Mouse (Mus musculus) myocyte (in vitro differentiated cells): Measurements from ENCODE around the gene Jun. TPM values are rescaled to one million over a fixed set of nuclear protein-coding genes. Genes with fewer than 3 reads are reported as not detected.

Source experiments
- H3K27me3 ChIP-seq: one replicate; pipeline ENCODE4 v1.6.1; 2011; ENCODE audit not compliant: control insufficient read depth, insufficient read depth, insufficient read length
- H3K36me3 ChIP-seq: one replicate; pipeline ENCODE4 v1.6.1; 2011; ENCODE audit not compliant: control insufficient read depth, insufficient read depth
- H3K4me2 ChIP-seq: one replicate; pipeline ENCODE4 v1.6.1; 2011; ENCODE audit warnings: low read depth, control low read depth
- H3K4me3 ChIP-seq: one replicate; pipeline ENCODE4 v1.5.1; 2011; ENCODE audit warnings: mild to moderate bottlenecking, control low read depth, moderate library complexity
- H3K79me2 ChIP-seq: one replicate; pipeline ENCODE4 v1.6.1; 2011; ENCODE audit not compliant: control insufficient read depth, insufficient read depth
- H3ac ChIP-seq: one replicate; pipeline ENCODE4 v1.6.1; 2011; ENCODE audit not compliant: control insufficient read depth, insufficient read length
- CEBPB ChIP-seq: IDR thresholded peaks from 2 replicates; pipeline ENCODE4 v1.6.1; 2011; ENCODE audit warnings: mild to moderate bottlenecking, moderate library complexity; ENCODE audit not compliant: poor library complexity, insufficient read depth, severe bottlenecking
- E2F4 ChIP-seq: IDR thresholded peaks from one replicate; pipeline ENCODE4 v1.6.1; 2011; ENCODE audit warnings: mild to moderate bottlenecking, control low read depth, moderate library complexity; ENCODE audit not compliant: insufficient read depth
- MAX ChIP-seq: IDR thresholded peaks from one replicate; pipeline ENCODE4 v1.6.1; 2011; ENCODE audit warnings: low read depth, mild to moderate bottlenecking, control low read depth
- MYOD1 ChIP-seq, 3 experiments: IDR thresholded peaks; one replicate each; pipeline ENCODE4 v1.6.1; 2011; ENCODE audit warnings: control low read depth in 2 of 3, low read depth in 2 of 3, mild to moderate bottlenecking in 2 of 3, moderate library complexity in 1 of 3; ENCODE audit not compliant: insufficient read length in 2 of 3, control insufficient read depth in 1 of 3
- MYOG ChIP-seq, 3 experiments: IDR thresholded peaks; one replicate each; pipeline ENCODE4 v1.6.1; 2011; ENCODE audit warnings: control low read depth in 2 of 3, low read depth in 2 of 3, mild to moderate bottlenecking in 2 of 3; ENCODE audit not compliant: insufficient read length in 2 of 3, control insufficient read depth in 1 of 3, insufficient read depth in 1 of 3
- POLR2A ChIP-seq: IDR thresholded peaks from one replicate; pipeline ENCODE4 v1.6.1; 2011; ENCODE audit warnings: low read depth, mild to moderate bottlenecking, control low read depth, moderate library complexity; ENCODE audit not compliant: insufficient read length
- POLR2AphosphoS2 ChIP-seq: IDR thresholded peaks from one replicate; pipeline ENCODE4 v1.6.1; 2011; ENCODE audit warnings: low read depth, control low read depth; ENCODE audit not compliant: insufficient read length
- REST ChIP-seq: IDR thresholded peaks from one replicate; pipeline ENCODE4 v1.6.1; 2011; ENCODE audit warnings: mild to moderate bottlenecking, control low read depth, moderate library complexity; ENCODE audit not compliant: insufficient read depth, insufficient read length
- SRF ChIP-seq: IDR thresholded peaks from one replicate; pipeline ENCODE4 v1.6.1; 2011; ENCODE audit warnings: low read depth; ENCODE audit not compliant: control insufficient read depth, insufficient read length
- TCF12 ChIP-seq: IDR thresholded peaks from one replicate; pipeline ENCODE4 v1.6.1; 2011; ENCODE audit warnings: mild to moderate bottlenecking, control low read depth; ENCODE audit not compliant: poor library complexity, insufficient read depth, severe bottlenecking
- TCF3 ChIP-seq: IDR thresholded peaks from one replicate; pipeline ENCODE4 v1.6.1; 2011; ENCODE audit warnings: low read depth, control low read depth; ENCODE audit not compliant: insufficient read length
- USF1 ChIP-seq: IDR thresholded peaks from one replicate; pipeline ENCODE4 v1.6.1; 2011; ENCODE audit warnings: low read depth, mild to moderate bottlenecking, control low read depth, moderate library complexity
- polyA plus RNA-seq: library from polyadenylated mRNA; unstranded; fragments of >200 nt; fragmentation: generic; extraction: Trizol; gene quantifications from one replicate; pipeline ENCODE4 v1.2.1, GENCODE M21; 2012; ENCODE audit warnings: missing spikeins

Gene Jun
- polyA plus RNA-seq, 1 experiment: 51.3 TPM

DNA sequence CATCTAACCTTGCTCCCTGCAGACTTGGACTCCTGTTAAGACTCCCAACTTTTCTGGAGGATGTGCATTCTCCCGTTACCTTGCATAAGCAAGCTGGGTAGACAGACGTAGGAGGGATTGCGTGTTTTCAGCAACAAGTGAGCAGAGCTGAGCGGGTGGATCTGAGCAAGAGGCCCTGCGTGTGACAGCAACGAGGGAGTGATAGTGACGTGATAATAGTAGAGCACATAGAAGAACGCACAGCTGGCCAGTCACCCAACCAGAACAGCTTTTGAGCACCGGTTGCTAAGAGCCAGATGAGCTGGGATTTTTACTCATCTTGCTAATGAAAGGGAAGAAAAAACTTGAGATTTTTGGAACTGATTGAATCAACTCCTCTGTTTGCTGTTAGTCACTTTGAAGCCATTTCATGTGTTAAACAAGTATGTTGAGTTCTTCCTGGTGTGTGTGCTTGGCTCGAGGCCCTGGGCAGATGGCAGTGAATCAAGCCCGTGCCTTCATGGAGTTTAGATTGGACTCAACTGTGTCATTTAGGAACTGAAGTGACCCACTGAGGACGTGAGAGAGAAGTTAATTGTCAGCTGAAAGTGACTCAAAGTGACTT, 28.6 kb downstream of the Jun start:
- Histone ChIP-seq H3ac (no peak overlapping the region), H3K27me3 (no peaks in the 10 kb centered on the region), H3K4me2 (no peak overlapping the region), H3K36me3 (no peaks in the 10 kb centered on the region), H3K79me2 (no peaks in the 10 kb centered on the region), H3K4me3 (no peak overlapping the region)
- no peak for TF ChIP-seq MAX

DNA sequence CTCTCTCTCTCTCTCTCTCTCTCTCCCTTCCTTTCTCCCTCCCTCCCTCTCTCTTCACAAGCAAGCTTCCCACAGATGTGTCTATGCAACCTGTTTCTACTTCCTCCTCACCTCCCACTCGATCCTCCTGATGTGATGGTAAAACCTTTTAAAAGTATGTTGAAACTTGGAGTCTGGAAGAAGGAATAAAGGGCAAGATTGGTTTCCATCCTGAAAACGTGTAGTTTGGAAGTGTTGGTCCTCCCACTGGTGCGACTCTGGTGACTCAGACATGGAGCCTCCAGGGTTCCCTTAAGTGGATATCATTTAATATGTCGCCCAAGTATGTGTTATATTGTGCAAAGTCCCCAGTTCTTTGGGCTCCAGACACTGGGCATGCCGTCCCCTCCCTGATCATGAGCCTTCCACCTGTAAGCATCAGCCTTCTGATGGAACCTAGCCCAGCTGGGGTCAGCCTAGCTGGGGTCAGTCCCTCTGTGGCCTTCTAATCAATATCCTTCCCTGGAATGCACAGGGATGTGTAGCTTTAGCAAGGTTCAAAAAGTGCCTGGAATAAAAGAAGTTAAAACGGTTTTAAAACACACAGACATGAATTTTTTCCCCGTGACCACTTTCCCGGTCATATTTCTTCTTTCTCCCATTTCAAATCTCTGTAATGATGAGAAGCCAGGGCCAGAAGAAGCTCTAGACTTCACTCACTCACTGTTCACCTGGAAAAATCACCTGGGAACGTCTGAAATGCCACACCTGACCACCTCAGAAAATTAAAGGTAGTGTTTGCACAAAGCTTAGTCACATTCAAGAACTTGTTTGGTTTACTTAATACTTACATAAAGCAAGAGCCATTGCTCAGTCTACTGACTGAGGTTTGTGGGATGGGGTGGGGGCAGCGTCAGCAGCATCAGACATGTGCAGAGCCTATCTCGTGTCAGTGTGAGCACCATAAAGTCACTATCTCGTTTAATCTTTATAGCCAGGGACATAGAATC, 30.1 kb downstream of the Jun start:
- H3K36me3 ChIP-seq: no peaks in the 10 kb centered on the region
- no peak overlapping the region for H3ac ChIP-seq
- H3K27me3 ChIP-seq: no peaks in the 10 kb centered on the region
- H3K4me2 ChIP-seq: no peak overlapping the region
- TF ChIP-seq E2F4: no peak
- TF ChIP-seq TCF3: no peak
- no peak for TF ChIP-seq MYOD1 (IDR thresholded peaks at IDR 0.05; ENCODE audit: control insufficient read depth in 1 of 3, insufficient read length in 2 of 3, low read depth in 2 of 3)
- no peak for TF ChIP-seq SRF
- no peak for TF ChIP-seq USF1
- TF ChIP-seq POLR2AphosphoS2: no peak
- no peak for TF ChIP-seq MAX
- TF ChIP-seq MYOG (IDR thresholded peaks at IDR 0.05; ENCODE audit: control insufficient read depth in 1 of 3, insufficient read depth in 1 of 3, insufficient read length in 2 of 3, low read depth in 2 of 3): no peak
- H3K4me3 ChIP-seq: no peak overlapping the region
- no peaks in the 10 kb centered on the region for H3K79me2 ChIP-seq

DNA sequence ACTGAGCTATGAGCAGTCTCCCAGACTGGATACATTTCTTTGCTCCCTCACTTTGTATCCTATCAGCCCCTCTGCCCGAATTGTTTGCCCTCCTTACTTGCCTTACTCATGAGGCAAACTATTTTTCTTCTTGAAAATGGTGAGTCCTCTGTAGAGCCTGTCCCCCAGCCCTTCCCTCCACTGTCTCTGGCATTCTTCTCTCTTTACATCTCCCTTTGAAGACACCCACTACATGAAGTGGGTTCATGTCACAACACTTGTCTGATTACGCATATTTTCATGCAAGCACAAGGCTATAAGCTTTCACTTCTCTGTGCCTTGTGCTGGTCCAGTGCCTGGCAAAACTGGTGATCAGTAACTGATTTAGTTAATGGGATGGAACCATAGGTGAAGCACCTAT, 31.8 kb downstream of the Jun start:
- no peaks in the 10 kb centered on the region for H3K79me2 ChIP-seq
- H3K36me3 ChIP-seq: no peaks in the 10 kb centered on the region
- TF ChIP-seq CEBPB (no peak), TCF3 (no peak), USF1 (no peak), TCF12 (no peak), E2F4 (no peak), MYOG (IDR thresholded peaks at IDR 0.05; ENCODE audit: control insufficient read depth in 1 of 3, insufficient read depth in 1 of 3, insufficient read length in 2 of 3, low read depth in 2 of 3) (no peak), POLR2AphosphoS2 (no peak), SRF (no peak), MYOD1 (IDR thresholded peaks at IDR 0.05; ENCODE audit: control insufficient read depth in 1 of 3, insufficient read length in 2 of 3, low read depth in 2 of 3) (no peak), POLR2A (no peak), MAX (no peak), REST (no peak)
- no peak overlapping the region for H3K4me2 ChIP-seq
- H3K27me3 ChIP-seq: no peaks in the 10 kb centered on the region
- no peak overlapping the region for H3K4me3 ChIP-seq
- no peak overlapping the region for H3ac ChIP-seq

- no peak for TF ChIP-seq TCF12
- TF ChIP-seq POLR2A: no peak
- TF ChIP-seq MYOG (IDR thresholded peaks at IDR 0.05; ENCODE audit: control insufficient read depth in 1 of 3, insufficient read depth in 1 of 3, insufficient read length in 2 of 3, low read depth in 2 of 3): no peak
- TF ChIP-seq TCF3: no peak
- TF ChIP-seq SRF: no peak
- no peak for TF ChIP-seq REST
- no peak for TF ChIP-seq CEBPB
- TF ChIP-seq MYOD1 (IDR thresholded peaks at IDR 0.05; ENCODE audit: control insufficient read depth in 1 of 3, insufficient read length in 2 of 3, low read depth in 2 of 3): no peak
- TF ChIP-seq E2F4: no peak
- TF ChIP-seq MAX: no peak
- TF ChIP-seq POLR2AphosphoS2: no peak
- no peak for TF ChIP-seq USF1
Measured at GRCm38 (mm10) chr4:95018221-95018620, 33.8 kb downstream of the Jun start.

GRCm38 (mm10) chr4:95012706-95013105, 39.3 kb downstream of the Jun start:
- H3K27me3 ChIP-seq: no peaks in the 10 kb centered on the region
- no peak overlapping the region for H3ac ChIP-seq
- no peaks in the 10 kb centered on the region for H3K79me2 ChIP-seq
- H3K36me3 ChIP-seq: no peaks in the 10 kb centered on the region
- TF ChIP-seq USF1 (no peak), REST (no peak), CEBPB (no peak), TCF3 (no peak), MAX (no peak), POLR2A (no peak), POLR2AphosphoS2 (no peak), E2F4 (no peak), TCF12 (no peak), SRF (no peak), MYOG (IDR thresholded peaks at IDR 0.05; ENCODE audit: control insufficient read depth in 1 of 3, insufficient read depth in 1 of 3, insufficient read length in 2 of 3, low read depth in 2 of 3) (no peak), MYOD1 (IDR thresholded peaks at IDR 0.05; ENCODE audit: control insufficient read depth in 1 of 3, insufficient read length in 2 of 3, low read depth in 2 of 3) (no peak)
- no peak overlapping the region for H3K4me3 ChIP-seq
- no peak overlapping the region for H3K4me2 ChIP-seq

More at GRCm38 (mm10) chr4:95018221-95018620, 33.8 kb downstream of the Jun start:
- no peaks in the 10 kb centered on the region for H3K27me3 ChIP-seq
- H3ac ChIP-seq: no peak overlapping the region
- H3K4me2 ChIP-seq: no peak overlapping the region
- H3K36me3 ChIP-seq: no peaks in the 10 kb centered on the region
- H3K79me2 ChIP-seq: no peaks in the 10 kb centered on the region
- no peak overlapping the region for H3K4me3 ChIP-seq
